Mouse (Mus musculus): ENCODE measurements at regions not wholly inside any gene's neighbourhood (a gene's known extent, or its start where the extent isn't known, plus 50 kb on each side); places are given as distances from the start of the nearest gene placed in this dataset.

DNA sequence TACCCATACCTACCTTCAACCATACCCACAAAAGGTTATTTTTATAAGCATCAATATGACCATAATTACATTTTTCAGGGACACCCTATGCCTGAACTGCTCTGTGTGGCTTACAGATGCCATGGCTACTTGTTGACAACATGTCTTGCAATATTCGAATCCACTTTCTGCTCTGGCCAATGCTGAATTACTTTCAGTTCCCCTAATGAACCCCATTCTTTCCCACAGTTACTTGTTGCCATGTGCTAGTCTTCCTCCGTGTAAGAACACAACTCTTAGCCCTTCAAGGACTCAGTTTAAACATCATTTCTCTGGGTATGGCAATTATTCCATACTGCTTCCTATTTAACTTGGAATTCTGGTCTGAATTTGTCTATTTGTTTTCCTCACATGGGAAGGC lies 110.4 kb upstream of the Prdm1 start:
- 27% methylated on average over 2 of the region's 2 CpGs for WGBS
- no peak overlapping the region for H3K4me3 ChIP-seq (ENCODE audit: control insufficient read depth, insufficient read depth, low read length)
- H3K27ac ChIP-seq (ENCODE audit: control insufficient read depth, insufficient read depth, low read length), result no peak overlapping the region
- H3K27me3 ChIP-seq (ENCODE audit: control insufficient read depth, insufficient read depth, low read length), result no peaks in the 10 kb centered on the region
- no peak for DNase-seq
- H3K4me1 ChIP-seq (replicated peaks; ENCODE audit: control insufficient read depth, insufficient read depth, low read length), result no peaks in the 10 kb centered on the region
- H3K36me3 ChIP-seq (ENCODE audit: control insufficient read depth, insufficient read depth, low read length), result no peaks in the 10 kb centered on the region
- TF ChIP-seq CTCF (IDR thresholded peaks at IDR 0.05; ENCODE audit: borderline replicate concordance, control insufficient read depth, extremely low read depth, insufficient read depth, low read length, poor library complexity) (no peak), POLR2A (IDR thresholded peaks at IDR 0.05; ENCODE audit: control insufficient read depth, extremely low read depth, insufficient read depth, low read length, poor library complexity) (no peak)

DNA sequence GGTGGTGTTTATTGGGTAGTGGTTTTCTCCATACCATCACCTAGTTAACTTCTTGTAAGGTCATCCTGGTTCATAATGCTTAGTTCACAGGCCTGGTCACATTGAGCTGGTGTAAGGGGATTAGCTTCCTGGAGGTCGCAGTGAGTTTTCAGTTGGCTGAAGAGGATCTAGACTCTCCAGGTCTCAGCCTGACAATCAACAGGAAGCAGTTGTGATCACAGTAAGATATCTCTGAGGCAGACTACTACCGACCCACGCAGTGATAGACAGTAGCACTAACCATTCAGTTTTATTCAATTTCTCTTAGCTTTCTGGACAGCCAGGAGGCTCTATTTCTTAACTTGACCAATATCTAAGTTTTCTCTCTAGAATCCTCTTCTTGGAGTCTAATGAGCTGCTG lies 108.5 kb upstream of the Prdm1 start:
- H3K27me3 ChIP-seq (ENCODE audit: control insufficient read depth, insufficient read depth, low read length), result no peaks in the 10 kb centered on the region
- no peaks in the 10 kb centered on the region for H3K36me3 ChIP-seq (ENCODE audit: control insufficient read depth, insufficient read depth, low read length)
- H3K27ac ChIP-seq (ENCODE audit: control insufficient read depth, insufficient read depth, low read length), result no peak overlapping the region
- 20% methylated on average over 3 of the region's 3 CpGs for WGBS
- DNase-seq, result no peak
- H3K4me3 ChIP-seq (ENCODE audit: control insufficient read depth, insufficient read depth, low read length), result no peak overlapping the region
- TF ChIP-seq CTCF (IDR thresholded peaks at IDR 0.05; ENCODE audit: borderline replicate concordance, control insufficient read depth, extremely low read depth, insufficient read depth, low read length, poor library complexity), result no peak
- no peak for TF ChIP-seq POLR2A (IDR thresholded peaks at IDR 0.05; ENCODE audit: control insufficient read depth, extremely low read depth, insufficient read depth, low read length, poor library complexity)
- no peaks in the 10 kb centered on the region for H3K4me1 ChIP-seq (replicated peaks; ENCODE audit: control insufficient read depth, insufficient read depth, low read length)

DNA sequence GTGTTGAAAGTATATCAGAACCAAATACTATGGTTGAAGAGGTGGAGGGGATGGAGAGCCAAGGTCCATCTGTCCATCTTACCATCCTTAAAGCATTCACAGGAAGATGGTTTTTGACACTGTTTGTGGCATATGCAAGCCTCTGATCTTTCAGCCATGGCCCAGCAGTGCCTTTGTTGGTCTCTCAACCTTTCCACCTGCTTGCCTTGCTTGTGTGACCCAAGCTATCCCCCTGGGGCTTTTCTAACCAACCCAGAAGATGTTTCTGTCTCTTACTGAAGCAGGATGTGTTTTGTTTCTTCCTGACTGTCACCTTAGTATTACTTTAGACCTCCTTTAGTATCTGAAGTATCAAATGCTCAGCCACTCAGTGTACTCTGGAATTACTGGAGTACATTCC lies 107.8 kb upstream of the Prdm1 start:
- DNase-seq, result no peak
- TF ChIP-seq POLR2A (IDR thresholded peaks at IDR 0.05; ENCODE audit: control insufficient read depth, extremely low read depth, insufficient read depth, low read length, poor library complexity), result no peak
- no peaks in the 10 kb centered on the region for H3K27me3 ChIP-seq (ENCODE audit: control insufficient read depth, insufficient read depth, low read length)
- no peak overlapping the region for H3K27ac ChIP-seq (ENCODE audit: control insufficient read depth, insufficient read depth, low read length)
- no peaks in the 10 kb centered on the region for H3K4me1 ChIP-seq (replicated peaks; ENCODE audit: control insufficient read depth, insufficient read depth, low read length)
- H3K36me3 ChIP-seq (ENCODE audit: control insufficient read depth, insufficient read depth, low read length), result no peaks in the 10 kb centered on the region
- no peak overlapping the region for H3K4me3 ChIP-seq (ENCODE audit: control insufficient read depth, insufficient read depth, low read length)

DNA sequence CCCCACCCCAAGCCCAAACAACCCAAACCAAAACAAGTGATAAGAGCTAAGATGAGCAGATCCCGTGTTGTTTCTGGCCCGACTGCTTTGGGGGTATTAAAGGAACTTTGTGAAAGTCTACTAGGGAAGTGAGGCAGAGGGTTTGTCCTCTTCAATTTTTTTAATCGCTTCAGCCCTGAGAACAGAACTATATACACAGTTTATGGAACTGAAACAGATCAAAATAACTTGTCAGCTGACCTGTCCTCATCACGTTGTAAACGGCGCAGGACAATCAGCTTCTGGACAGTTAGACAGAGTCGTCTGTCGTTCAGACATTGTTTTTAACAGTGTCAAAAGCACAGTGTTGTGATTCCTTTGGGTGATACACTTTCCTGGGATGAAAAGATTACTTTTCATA lies 103.3 kb upstream of the Prdm1 start:
- WGBS, result 72% methylated on average over 8 of the region's 8 CpGs
- TF ChIP-seq CTCF (IDR thresholded peaks at IDR 0.05; ENCODE audit: borderline replicate concordance, control insufficient read depth, extremely low read depth, insufficient read depth, low read length, poor library complexity), result no peak
- no peak for TF ChIP-seq POLR2A (IDR thresholded peaks at IDR 0.05; ENCODE audit: control insufficient read depth, extremely low read depth, insufficient read depth, low read length, poor library complexity)

DNA sequence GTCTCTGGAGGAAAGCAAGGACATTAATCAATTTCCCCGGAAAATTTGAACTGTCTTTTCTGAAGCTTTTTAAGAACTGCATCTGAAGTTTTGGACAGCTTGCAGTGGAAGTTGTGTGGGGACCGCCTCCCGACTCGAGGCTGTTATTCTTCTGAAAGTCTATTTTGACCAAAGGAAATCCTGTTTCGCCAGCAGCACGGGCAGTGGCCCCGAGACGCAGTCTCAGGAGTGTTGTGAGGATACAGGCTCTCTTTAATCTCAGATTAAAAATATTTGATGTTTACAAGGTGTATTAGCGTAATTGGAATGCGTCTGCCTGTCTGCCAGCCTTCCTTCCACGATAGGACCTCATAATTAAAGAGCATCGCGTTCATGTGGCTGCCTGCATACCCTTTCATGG lies 102.2 kb upstream of the Prdm1 start:
- H3K27me3 ChIP-seq (ENCODE audit: control insufficient read depth, insufficient read depth, low read length), result no peaks in the 10 kb centered on the region
- WGBS, result 11% methylated on average over 13 of the region's 13 CpGs
- H3K36me3 ChIP-seq (ENCODE audit: control insufficient read depth, insufficient read depth, low read length), result no peaks in the 10 kb centered on the region
- TF ChIP-seq CTCF (IDR thresholded peaks at IDR 0.05; ENCODE audit: borderline replicate concordance, control insufficient read depth, extremely low read depth, insufficient read depth, low read length, poor library complexity) (no peak), POLR2A (IDR thresholded peaks at IDR 0.05; ENCODE audit: control insufficient read depth, extremely low read depth, insufficient read depth, low read length, poor library complexity) (no peak)
- DNase-seq, result no peak
- no peaks in the 10 kb centered on the region for H3K4me1 ChIP-seq (replicated peaks; ENCODE audit: control insufficient read depth, insufficient read depth, low read length)
- H3K4me3 ChIP-seq (ENCODE audit: control insufficient read depth, insufficient read depth, low read length), result no peak overlapping the region
- no peak overlapping the region for H3K27ac ChIP-seq (ENCODE audit: control insufficient read depth, insufficient read depth, low read length)

More for the DNA sequence above, 103.3 kb upstream of the Prdm1 start:
- Histone ChIP-seq H3K4me3 (ENCODE audit: control insufficient read depth, insufficient read depth, low read length) (no peak overlapping the region), H3K27me3 (ENCODE audit: control insufficient read depth, insufficient read depth, low read length) (no peaks in the 10 kb centered on the region), H3K4me1 (replicated peaks; ENCODE audit: control insufficient read depth, insufficient read depth, low read length) (no peaks in the 10 kb centered on the region), H3K36me3 (ENCODE audit: control insufficient read depth, insufficient read depth, low read length) (no peaks in the 10 kb centered on the region), H3K27ac (ENCODE audit: control insufficient read depth, insufficient read depth, low read length) (no peak overlapping the region)
- DNase-seq, result no peak

DNA sequence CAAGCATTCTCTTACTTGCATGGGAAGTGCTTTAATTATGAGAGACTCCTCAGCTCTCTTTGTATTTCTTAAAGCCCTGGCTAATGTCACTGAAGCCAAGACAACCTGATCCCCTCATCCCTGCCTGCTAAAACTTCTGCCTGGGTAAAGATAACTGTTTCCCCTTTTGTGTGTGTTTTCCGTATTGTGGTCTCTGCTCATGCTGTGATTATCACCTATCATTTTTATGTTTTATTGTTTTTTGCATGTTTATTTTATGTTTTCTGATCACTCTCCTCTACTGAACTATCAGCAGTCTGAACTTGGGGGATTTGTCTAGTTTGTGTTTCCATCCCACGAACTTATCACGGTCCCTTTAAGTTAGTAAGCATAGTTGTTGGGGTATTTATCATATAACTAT lies 100.1 kb upstream of the Prdm1 start:
- no peak for DNase-seq
- Histone ChIP-seq H3K27ac (ENCODE audit: control insufficient read depth, insufficient read depth, low read length) (no peak overlapping the region), H3K4me3 (ENCODE audit: control insufficient read depth, insufficient read depth, low read length) (no peak overlapping the region), H3K36me3 (ENCODE audit: control insufficient read depth, insufficient read depth, low read length) (no peaks in the 10 kb centered on the region), H3K27me3 (ENCODE audit: control insufficient read depth, insufficient read depth, low read length) (no peaks in the 10 kb centered on the region), H3K4me1 (replicated peaks; ENCODE audit: control insufficient read depth, insufficient read depth, low read length) (no peaks in the 10 kb centered on the region)
- whole genome bisulfite sequencing, result 96% methylated on average over 3 of the region's 3 CpGs
- TF ChIP-seq CTCF (IDR thresholded peaks at IDR 0.05; ENCODE audit: borderline replicate concordance, control insufficient read depth, extremely low read depth, insufficient read depth, low read length, poor library complexity) (no peak), POLR2A (IDR thresholded peaks at IDR 0.05; ENCODE audit: control insufficient read depth, extremely low read depth, insufficient read depth, low read length, poor library complexity) (no peak)

DNA sequence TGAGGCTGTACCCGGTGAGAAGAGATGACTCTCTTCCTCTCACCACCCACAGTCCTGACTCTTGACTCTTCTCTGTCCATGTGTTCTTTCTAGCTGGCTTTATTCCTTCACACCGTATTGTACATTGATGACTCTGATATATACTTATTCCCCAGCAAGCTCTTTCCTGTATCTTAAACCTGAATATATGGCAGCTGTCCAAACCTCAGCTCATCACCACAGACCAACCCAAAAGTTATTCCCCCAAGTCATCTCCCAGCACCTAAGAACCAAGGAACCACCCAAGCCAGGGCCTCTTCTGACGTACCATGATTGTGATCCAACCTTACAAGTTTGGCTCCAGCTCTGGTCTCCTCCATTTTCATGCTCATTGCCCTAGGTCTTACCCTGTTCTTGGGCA lies 99.1 kb upstream of the Prdm1 start:
- no peak for TF ChIP-seq POLR2A (IDR thresholded peaks at IDR 0.05; ENCODE audit: control insufficient read depth, extremely low read depth, insufficient read depth, low read length, poor library complexity)
- no peak for TF ChIP-seq CTCF (IDR thresholded peaks at IDR 0.05; ENCODE audit: borderline replicate concordance, control insufficient read depth, extremely low read depth, insufficient read depth, low read length, poor library complexity)
- no peak overlapping the region for H3K4me3 ChIP-seq (ENCODE audit: control insufficient read depth, insufficient read depth, low read length)
- WGBS, result 54% methylated on average over 3 of the region's 3 CpGs
- H3K36me3 ChIP-seq (ENCODE audit: control insufficient read depth, insufficient read depth, low read length), result no peaks in the 10 kb centered on the region
- no peaks in the 10 kb centered on the region for H3K27me3 ChIP-seq (ENCODE audit: control insufficient read depth, insufficient read depth, low read length)
- no peak for DNase-seq
- no peaks in the 10 kb centered on the region for H3K4me1 ChIP-seq (replicated peaks; ENCODE audit: control insufficient read depth, insufficient read depth, low read length)
- no peak overlapping the region for H3K27ac ChIP-seq (ENCODE audit: control insufficient read depth, insufficient read depth, low read length)

Data from thymus, adult 2 months (tissue).